Mouse (Mus musculus) stomach, embryonic 14.5 days (tissue): Measurements from ENCODE around the gene Slco2a1. TPM values are rescaled to one million over a fixed set of nuclear protein-coding genes. Genes with fewer than 3 reads are reported as not detected.

Source experiments
- ATAC-seq: fragments of 200-750 bp; cut with Nextera tagmentation; 2 replicates; pipeline ENCODE4 v1.8.0; 2017; ENCODE audit warnings: low read depth, moderate TSS enrichment; ENCODE audit not compliant: insufficient number of reproducible peaks, insufficient read depth, low FRiP score
- H3K27ac ChIP-seq: fragments of 300-500 bp; sonication (generic); 2 replicates; pipeline ENCODE4 v1.5.1; 2014; ENCODE audit warnings: mild to moderate bottlenecking, low read length, moderate library complexity, mixed read lengths
- H3K27me3 ChIP-seq: fragments of 300-500 bp; sonication (generic); 2 replicates; pipeline ENCODE4 v1.6.1; 2014; ENCODE audit warnings: low read length, control low read depth, mixed read lengths; ENCODE audit not compliant: control insufficient read depth, insufficient read depth
- H3K36me3 ChIP-seq: fragments of 300-500 bp; sonication (generic); 2 replicates; pipeline ENCODE4 v1.6.1; 2014; ENCODE audit warnings: mild to moderate bottlenecking, control low read depth, low read length, moderate library complexity, mixed read lengths; ENCODE audit not compliant: control insufficient read depth, insufficient read depth
- H3K4me1 ChIP-seq: fragments of 300-500 bp; sonication (generic); 2 replicates; pipeline ENCODE4 v1.6.1; 2014; ENCODE audit warnings: low read length, control low read depth, mixed read lengths; ENCODE audit not compliant: control insufficient read depth, insufficient read depth
- H3K4me2 ChIP-seq: fragments of 300-500 bp; sonication (generic); replicated peaks from 2 replicates; pipeline ENCODE4 v1.6.1; 2014; ENCODE audit warnings: low read depth, low read length, control low read depth
- H3K4me3 ChIP-seq: fragments of 300-500 bp; sonication (generic); 2 replicates; pipeline ENCODE4 v1.5.1; 2014; ENCODE audit warnings: low read depth, low read length, control low read depth
- H3K9ac ChIP-seq: fragments of 300-500 bp; sonication (generic); replicated peaks from 2 replicates; pipeline ENCODE4 v1.6.1; 2014; ENCODE audit warnings: low read depth, mild to moderate bottlenecking, control low read depth, low read length, moderate library complexity, mixed read lengths
- H3K9me3 ChIP-seq: fragments of 300-500 bp; sonication (generic); 2 replicates; pipeline ENCODE4 v1.6.1; 2016; ENCODE audit warnings: low read depth, low read length, control low read depth; ENCODE audit not compliant: control insufficient read depth
- WGBS: fragments of 180-500 bp; shearing (Covaris S2); extraction: QIAGEN DNeasy Blood & Tissue Kit; methylation state at CpG from one replicate; pipeline ENCODE4 v1.1.7; 2014; 5-methylcytosine and 5-hydroxymethylcytosine counted together
- polyA plus RNA-seq: library from polyadenylated mRNA; unstranded; fragments of >200 nt; fragmentation: Nextera tagmentation; extraction: Ambion mirVana; gene quantifications from 2 replicates; pipeline ENCODE4 v1.2.1, GENCODE M21; 2014

The Slco2a1 gene
- polyA plus RNA-seq, 1 experiment from 2014 or later = 9.1 TPM

DNA sequence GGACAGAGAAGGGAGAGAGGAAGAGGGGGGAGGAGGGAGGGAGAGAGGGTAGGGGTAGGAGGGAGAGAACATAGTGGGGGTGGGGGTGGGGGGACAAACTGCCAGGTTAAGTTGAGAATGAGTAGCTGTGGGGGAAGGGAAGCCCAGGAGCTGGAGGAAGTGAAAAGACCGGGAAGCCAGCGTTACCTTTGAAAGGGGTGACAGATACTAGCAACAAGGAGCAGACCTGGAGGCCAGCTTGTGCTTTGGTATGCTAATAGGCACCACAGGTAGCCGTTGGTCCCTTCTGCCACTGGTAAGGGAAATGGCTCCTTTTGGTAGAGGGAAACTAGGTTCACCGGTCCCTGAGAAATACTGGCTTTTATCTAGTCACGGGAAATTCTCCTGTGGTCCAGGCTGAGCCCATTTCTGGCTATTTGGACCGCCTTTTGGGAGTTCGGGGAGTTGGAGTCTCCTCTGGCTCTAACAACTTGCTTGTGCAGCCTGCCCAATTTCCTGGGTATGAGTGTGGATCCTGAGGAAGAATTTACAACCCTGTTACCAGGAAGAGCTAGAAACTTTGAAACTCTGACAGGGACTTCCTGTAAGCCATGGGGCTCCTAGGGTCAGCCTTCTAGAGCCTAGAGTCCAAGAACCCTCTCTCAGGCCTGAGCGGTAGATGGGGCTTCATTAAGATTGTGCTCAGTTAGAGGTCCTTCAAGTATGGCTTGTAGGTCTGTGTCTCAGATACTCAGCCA lies 27.0 kb upstream of the Slco2a1 start:
- Histone ChIP-seq H3K4me2 (no peak overlapping the region), H3K9ac (no peak overlapping the region), H3K36me3 (no peaks in the 10 kb centered on the region), H3K4me3 (no peak overlapping the region), H3K27ac (no peak overlapping the region), H3K27me3 (no peaks in the 10 kb centered on the region), H3K4me1 (no peaks in the 10 kb centered on the region), H3K9me3 (no peaks in the 10 kb centered on the region)
- no peak for ATAC-seq
- WGBS = 29% methylated on average over 8 of the region's 8 CpGs

DNA sequence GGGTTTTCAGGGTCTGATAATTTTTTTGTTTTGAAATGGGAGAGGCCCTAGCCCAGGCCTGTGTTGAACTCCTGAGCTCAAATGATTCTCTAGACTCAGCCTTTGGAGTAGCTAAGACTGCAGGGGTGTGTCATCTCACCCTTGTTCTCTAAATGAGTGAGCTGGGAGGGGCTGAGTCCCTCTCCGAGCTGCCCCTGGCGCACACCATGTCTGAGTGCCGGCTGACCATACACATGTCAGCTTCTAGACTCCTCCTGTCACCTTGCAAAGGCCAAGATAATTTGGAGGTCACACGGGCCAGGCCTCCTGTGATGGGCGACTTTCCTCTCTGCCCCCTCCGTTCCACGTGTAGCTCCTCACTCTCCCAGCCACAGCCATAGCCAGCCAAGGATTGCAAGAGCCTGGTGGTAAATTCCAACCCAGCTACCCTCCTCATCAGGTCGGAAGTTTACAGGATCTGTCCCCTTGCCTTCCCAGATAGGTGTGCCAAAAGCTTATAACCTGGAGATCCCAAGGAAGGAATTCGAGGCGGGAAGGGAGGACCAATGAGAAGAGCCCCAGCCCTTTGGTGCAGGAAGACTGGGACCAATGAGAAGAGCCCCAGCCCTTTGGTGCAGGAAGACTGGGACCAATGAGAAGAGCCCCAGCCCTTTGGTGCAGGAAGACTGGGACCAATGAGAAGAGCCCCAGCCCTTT lies 26.3 kb upstream of the Slco2a1 start:
- Histone ChIP-seq H3K27me3 (no peaks in the 10 kb centered on the region), H3K36me3 (no peaks in the 10 kb centered on the region), H3K27ac (no peak overlapping the region), H3K9me3 (no peaks in the 10 kb centered on the region), H3K9ac (no peak overlapping the region), H3K4me3 (no peak overlapping the region), H3K4me2 (no peak overlapping the region), H3K4me1 (no peaks in the 10 kb centered on the region)
- 67% methylated on average over 10 of the region's 10 CpGs for WGBS
- ATAC-seq = 0 out of 2 replicates have a peak, but pooled peaks have one; percentile 14

DNA sequence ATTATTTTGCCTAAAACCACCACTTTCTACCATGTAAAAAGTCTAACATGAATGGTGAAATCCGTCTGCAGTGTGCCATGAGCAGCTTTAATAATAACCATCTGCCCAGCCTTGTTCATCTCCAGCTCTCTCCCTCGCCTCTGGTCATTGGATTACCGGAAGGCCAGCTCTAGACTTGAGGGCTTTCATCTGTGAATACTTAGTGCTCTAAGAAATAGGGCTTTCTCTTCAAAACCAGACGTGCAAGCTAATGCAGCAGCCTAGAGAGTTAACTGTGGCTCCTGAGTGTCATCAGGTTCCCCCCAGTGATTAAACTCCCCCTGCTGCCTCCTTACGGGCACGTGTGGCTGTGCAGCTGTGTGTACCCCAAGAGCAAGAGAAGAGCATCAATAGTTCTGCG lies 25.2 kb upstream of the Slco2a1 start:
- H3K9me3 ChIP-seq = no peaks in the 10 kb centered on the region
- no peak overlapping the region for H3K4me3 ChIP-seq
- H3K9ac ChIP-seq = no peak overlapping the region
- no peak overlapping the region for H3K27ac ChIP-seq
- no peak for ATAC-seq
- H3K4me1 ChIP-seq = no peaks in the 10 kb centered on the region
- WGBS = 67% methylated on average over 7 of the region's 7 CpGs
- H3K36me3 ChIP-seq = no peaks in the 10 kb centered on the region
- H3K4me2 ChIP-seq = no peak overlapping the region
- H3K27me3 ChIP-seq = no peaks in the 10 kb centered on the region

DNA sequence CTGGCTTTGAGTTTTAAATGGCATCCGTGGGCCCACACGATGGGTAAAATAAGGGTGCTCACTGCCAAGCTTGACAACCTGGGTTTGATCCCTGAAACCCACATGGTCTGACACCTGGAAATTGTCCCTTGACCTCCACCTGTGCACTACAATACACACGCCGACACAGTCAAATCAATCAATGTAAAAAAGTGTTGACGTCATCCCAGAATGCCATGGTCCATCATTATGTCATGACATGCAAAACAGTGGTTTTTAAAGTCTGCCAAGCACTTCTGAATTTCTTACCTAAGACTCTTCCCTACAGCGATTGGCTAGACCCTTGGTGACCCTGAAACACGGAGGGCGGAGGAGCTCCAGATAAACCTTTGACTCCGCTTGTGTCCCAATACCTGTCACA lies 23.9 kb upstream of the Slco2a1 start:
- Histone ChIP-seq H3K27me3 (no peaks in the 10 kb centered on the region), H3K4me2 (no peak overlapping the region), H3K9me3 (no peaks in the 10 kb centered on the region), H3K27ac (no peak overlapping the region), H3K36me3 (no peaks in the 10 kb centered on the region), H3K4me1 (no peaks in the 10 kb centered on the region), H3K4me3 (no peak overlapping the region), H3K9ac (no peak overlapping the region)
- WGBS = 73% methylated on average over 9 of the region's 9 CpGs
- no peak for ATAC-seq

DNA sequence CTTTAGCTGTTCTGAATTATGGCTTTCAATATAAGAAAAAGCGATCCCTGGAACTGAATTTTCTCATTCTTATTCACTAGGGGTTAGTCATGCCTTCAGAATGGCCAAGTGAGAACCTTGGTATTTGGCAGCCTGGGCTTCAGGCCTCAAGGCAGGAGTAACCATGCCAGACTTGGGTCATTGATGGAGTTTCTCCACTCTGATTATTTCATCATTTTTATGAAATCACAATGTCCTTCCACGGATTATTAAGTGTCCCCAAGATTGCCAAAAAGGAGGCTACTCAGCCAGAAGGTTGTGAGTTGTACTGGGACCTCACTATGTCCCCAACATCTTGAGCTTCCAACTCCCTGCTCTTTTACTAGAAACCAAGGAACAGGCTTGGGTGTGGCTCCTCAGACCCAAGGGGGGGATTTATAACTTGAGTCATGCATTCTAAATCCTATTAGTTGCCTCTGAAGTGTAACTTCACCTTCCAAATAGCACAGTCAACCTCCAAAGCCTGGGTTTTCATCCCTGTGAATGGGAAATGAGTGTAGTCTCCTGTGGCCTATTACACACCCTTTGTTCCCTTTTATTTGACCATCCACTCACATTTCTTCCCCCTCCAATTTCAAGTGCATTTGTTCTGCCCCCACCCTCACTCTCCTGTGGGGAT lies 16.0 kb upstream of the Slco2a1 start:
- H3K27ac ChIP-seq = no peak overlapping the region
- 89% methylated on average over 2 of the region's 2 CpGs for WGBS
- no peak overlapping the region for H3K4me2 ChIP-seq
- no peaks in the 10 kb centered on the region for H3K27me3 ChIP-seq
- no peaks in the 10 kb centered on the region for H3K9me3 ChIP-seq
- H3K9ac ChIP-seq = no peak overlapping the region
- peaks cover 3% of the 10 kb centered on the region; the same call in 1 of the 2 replicates for H3K4me1 ChIP-seq
- no peak overlapping the region for H3K4me3 ChIP-seq
- ATAC-seq = no peak
- no peaks in the 10 kb centered on the region for H3K36me3 ChIP-seq

GRCm38 (mm10) chr9:102975887-102976286 lies 12.6 kb upstream of the Slco2a1 start:
- Histone ChIP-seq H3K9ac (no peak overlapping the region), H3K4me1 (peaks cover 3% of the 10 kb centered on the region; the same call in 1 of the 2 replicates), H3K4me3 (no peak overlapping the region), H3K4me2 (no peak overlapping the region), H3K36me3 (no peaks in the 10 kb centered on the region), H3K27me3 (no peaks in the 10 kb centered on the region), H3K27ac (no peak overlapping the region), H3K9me3 (no peaks in the 10 kb centered on the region)
- ATAC-seq = no peak
- WGBS = 86% methylated on average over 2 of the region's 2 CpGs

DNA sequence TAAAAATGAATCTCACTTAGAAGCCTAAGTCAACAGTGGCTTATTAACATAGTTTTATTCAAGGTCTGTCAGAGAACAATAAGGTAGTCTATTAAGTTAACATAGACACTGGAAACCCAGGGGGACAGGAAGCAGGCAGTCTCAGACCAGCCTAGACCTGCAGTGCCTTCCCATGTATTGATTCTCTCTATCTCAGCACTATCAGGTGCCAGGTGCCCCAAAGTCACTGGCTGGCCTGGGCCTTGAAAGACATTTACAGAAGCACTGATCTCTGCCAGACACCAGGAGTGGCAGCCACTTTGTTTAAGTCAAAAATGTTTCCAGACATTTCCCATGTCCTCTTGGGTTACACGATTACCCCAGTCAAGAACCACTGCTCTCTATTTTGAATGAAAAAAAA lies 11.4 kb upstream of the Slco2a1 start:
- Histone ChIP-seq H3K27ac (no peak overlapping the region), H3K9ac (no peak overlapping the region), H3K4me2 (no peak overlapping the region), H3K27me3 (no peaks in the 10 kb centered on the region), H3K36me3 (no peaks in the 10 kb centered on the region), H3K4me1 (peaks cover 3% of the 10 kb centered on the region; the same call in 1 of the 2 replicates), H3K9me3 (no peaks in the 10 kb centered on the region), H3K4me3 (no peak overlapping the region)
- 57% methylated on average over 1 of the region's 1 CpGs for WGBS
- no peak for ATAC-seq

- Histone ChIP-seq H3K27ac (peak overlapping the region; percentile 1; the same call in 1 of the 2 replicates), H3K4me3 (no peak overlapping the region), H3K36me3 (no peaks in the 10 kb centered on the region), H3K27me3 (no peaks in the 10 kb centered on the region), H3K9ac (no peak overlapping the region), H3K4me1 (peaks cover 3% of the 10 kb centered on the region; the same call in 1 of the 2 replicates), H3K9me3 (no peaks in the 10 kb centered on the region), H3K4me2 (no peak overlapping the region)
- WGBS = 47% methylated on average over 9 of the region's 9 CpGs
- ATAC-seq = no peak
Observed at GRCm38 (mm10) chr9:102977791-102978492, 10.6 kb upstream of the Slco2a1 start.
